Mouse (Mus musculus): Measurements from ENCODE around the gene Fam110c.
"Not testable (repeated sequence)": the region's sequence is repeated elsewhere in the genome, so short reads cannot be mapped to it uniquely, and the experiment has no call there.

The Fam110c gene

GRCm38 (mm10) chr12:31073412-31074354 is at the start of gene Fam110c:
TSS of gene Fam110c (plus strand) at chr12:31073861.
- Histone ChIP-seq H3K36me3 (ENCODE audit: control insufficient read depth, insufficient read depth, low read length, poor library complexity, severe bottlenecking) (no peaks in the 10 kb centered on the region), H3K27me3 (ENCODE audit: control insufficient read depth, insufficient read depth, low read length, poor library complexity, severe bottlenecking) (no peaks in the 10 kb centered on the region)
- DNase-seq (ENCODE audit: low read depth, low spot score): no peak

- no peaks in the 10 kb centered on the region for H3K27me3 ChIP-seq (ENCODE audit: control insufficient read depth, insufficient read depth, low read length, poor library complexity, severe bottlenecking)
- no peaks in the 10 kb centered on the region for H3K36me3 ChIP-seq (ENCODE audit: control insufficient read depth, insufficient read depth, low read length, poor library complexity, severe bottlenecking)
- no peak for DNase-seq (ENCODE audit: low read depth, low spot score)
Measured at GRCm38 (mm10) chr12:31026423-31026822, 47.2 kb upstream of the Fam110c start.

GRCm38 (mm10) chr12:31052066-31052465 is 21.6 kb upstream of the Fam110c start:
- no peak for DNase-seq (ENCODE audit: low read depth, low spot score)
- no peaks in the 10 kb centered on the region for H3K36me3 ChIP-seq (ENCODE audit: control insufficient read depth, insufficient read depth, low read length, poor library complexity, severe bottlenecking)
- no peaks in the 10 kb centered on the region for H3K27me3 ChIP-seq (ENCODE audit: control insufficient read depth, insufficient read depth, low read length, poor library complexity, severe bottlenecking)

GRCm38 (mm10) chr12:31056291-31056864 is 17.3 kb upstream of the Fam110c start:
- no peak for DNase-seq (ENCODE audit: low read depth, low spot score)
- H3K27me3 ChIP-seq (ENCODE audit: control insufficient read depth, insufficient read depth, low read length, poor library complexity, severe bottlenecking): no peaks in the 10 kb centered on the region
- no peaks in the 10 kb centered on the region for H3K36me3 ChIP-seq (ENCODE audit: control insufficient read depth, insufficient read depth, low read length, poor library complexity, severe bottlenecking)

GRCm38 (mm10) chr12:31059393-31059853 is 14.2 kb upstream of the Fam110c start:
- Histone ChIP-seq H3K27me3 (ENCODE audit: control insufficient read depth, insufficient read depth, low read length, poor library complexity, severe bottlenecking) (no peaks in the 10 kb centered on the region), H3K36me3 (ENCODE audit: control insufficient read depth, insufficient read depth, low read length, poor library complexity, severe bottlenecking) (no peaks in the 10 kb centered on the region)
- no peak for DNase-seq (ENCODE audit: low read depth, low spot score)

GRCm38 (mm10) chr12:31060245-31060644 is 13.4 kb upstream of the Fam110c start:
- H3K27me3 ChIP-seq (ENCODE audit: control insufficient read depth, insufficient read depth, low read length, poor library complexity, severe bottlenecking): no peaks in the 10 kb centered on the region
- DNase-seq (ENCODE audit: low read depth, low spot score): no peak
- H3K36me3 ChIP-seq (ENCODE audit: control insufficient read depth, insufficient read depth, low read length, poor library complexity, severe bottlenecking): no peaks in the 10 kb centered on the region

- Histone ChIP-seq H3K36me3 (ENCODE audit: control insufficient read depth, insufficient read depth, low read length, poor library complexity, severe bottlenecking) (no peaks in the 10 kb centered on the region), H3K27me3 (ENCODE audit: control insufficient read depth, insufficient read depth, low read length, poor library complexity, severe bottlenecking) (no peaks in the 10 kb centered on the region)
- DNase-seq (ENCODE audit: low read depth, low spot score): no peak
Measured at GRCm38 (mm10) chr12:31071222-31071621, 2.4 kb upstream of the Fam110c start.

GRCm38 (mm10) chr12:31074355-31074786 is 710 bp downstream of the Fam110c start:
- H3K36me3 ChIP-seq (ENCODE audit: control insufficient read depth, insufficient read depth, low read length, poor library complexity, severe bottlenecking); DNase-seq (ENCODE audit: low read depth, low spot score); H3K27me3 ChIP-seq (ENCODE audit: control insufficient read depth, insufficient read depth, low read length, poor library complexity, severe bottlenecking): not testable (repeated sequence)

- H3K36me3 ChIP-seq (ENCODE audit: control insufficient read depth, insufficient read depth, low read length, poor library complexity, severe bottlenecking): no peaks in the 10 kb centered on the region
- no peaks in the 10 kb centered on the region for H3K27me3 ChIP-seq (ENCODE audit: control insufficient read depth, insufficient read depth, low read length, poor library complexity, severe bottlenecking)
- no peak for DNase-seq (ENCODE audit: low read depth, low spot score)
Measured at GRCm38 (mm10) chr12:31074839-31075538, 1.3 kb downstream of the Fam110c start.

GRCm38 (mm10) chr12:31077020-31077419 is 3.4 kb downstream of the Fam110c start:
- Histone ChIP-seq H3K27me3 (ENCODE audit: control insufficient read depth, insufficient read depth, low read length, poor library complexity, severe bottlenecking) (no peaks in the 10 kb centered on the region), H3K36me3 (ENCODE audit: control insufficient read depth, insufficient read depth, low read length, poor library complexity, severe bottlenecking) (no peaks in the 10 kb centered on the region)
- DNase-seq (ENCODE audit: low read depth, low spot score): no peak

GRCm38 (mm10) chr12:31078030-31078429 is 4.4 kb downstream of the Fam110c start:
- no peak for DNase-seq (ENCODE audit: low read depth, low spot score)
- Histone ChIP-seq H3K36me3 (ENCODE audit: control insufficient read depth, insufficient read depth, low read length, poor library complexity, severe bottlenecking) (no peaks in the 10 kb centered on the region), H3K27me3 (ENCODE audit: control insufficient read depth, insufficient read depth, low read length, poor library complexity, severe bottlenecking) (no peaks in the 10 kb centered on the region)

- no peaks in the 10 kb centered on the region for H3K27me3 ChIP-seq (ENCODE audit: control insufficient read depth, insufficient read depth, low read length, poor library complexity, severe bottlenecking)
- DNase-seq (ENCODE audit: low read depth, low spot score): no peak
- H3K36me3 ChIP-seq (ENCODE audit: control insufficient read depth, insufficient read depth, low read length, poor library complexity, severe bottlenecking): no peaks in the 10 kb centered on the region
Measured at GRCm38 (mm10) chr12:31080352-31080751, 6.7 kb downstream of the Fam110c start.

- Histone ChIP-seq H3K27me3 (ENCODE audit: control insufficient read depth, insufficient read depth, low read length, poor library complexity, severe bottlenecking) (no peaks in the 10 kb centered on the region), H3K36me3 (ENCODE audit: control insufficient read depth, insufficient read depth, low read length, poor library complexity, severe bottlenecking) (no peaks in the 10 kb centered on the region)
- DNase-seq (ENCODE audit: low read depth, low spot score): no peak
Measured at GRCm38 (mm10) chr12:31080890-31081554, 7.4 kb downstream of the Fam110c start.

- DNase-seq (ENCODE audit: low read depth, low spot score): no peak
- Histone ChIP-seq H3K36me3 (ENCODE audit: control insufficient read depth, insufficient read depth, low read length, poor library complexity, severe bottlenecking) (no peaks in the 10 kb centered on the region), H3K27me3 (ENCODE audit: control insufficient read depth, insufficient read depth, low read length, poor library complexity, severe bottlenecking) (no peaks in the 10 kb centered on the region)
Measured at GRCm38 (mm10) chr12:31083007-31083406, 9.3 kb downstream of the Fam110c start.

Measured in splenic B cell, adult 2 months (primary cell).